22 mouse cellular contexts compared by ENCODE assay signal in the genomic region with DNA sequence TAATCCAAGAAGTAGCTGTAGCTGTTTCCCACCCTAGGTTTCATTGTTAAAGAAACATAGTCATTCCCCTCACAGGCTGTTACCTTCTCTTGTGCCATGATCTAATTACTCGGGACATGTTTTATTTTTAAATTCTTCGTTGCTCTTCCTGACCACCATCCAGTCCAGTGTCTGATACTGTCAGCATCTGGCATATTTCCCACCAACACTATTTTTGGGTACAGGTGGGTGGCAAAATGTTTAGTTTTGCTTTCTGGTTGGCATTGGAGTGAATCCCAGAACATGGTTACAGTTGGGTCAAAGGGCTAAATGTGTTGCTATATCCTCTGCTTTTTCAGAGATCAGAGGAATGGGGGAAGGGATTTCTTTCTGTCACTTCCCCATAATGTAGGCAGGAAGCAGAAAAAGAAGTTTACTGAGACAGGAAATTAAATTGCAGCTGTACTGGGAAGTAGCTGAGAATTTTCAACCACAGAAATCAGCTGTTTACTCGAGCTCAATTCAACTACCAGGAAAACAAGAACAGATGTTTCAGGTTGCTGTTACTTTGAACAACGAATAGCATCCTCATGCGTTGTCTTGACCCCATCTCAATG. TPM values are rescaled to one million over a fixed set of nuclear protein-coding genes. Genes with fewer than 3 reads are reported as not detected.
DNase-seq lines count a peak whose midpoint lies in the region; ATAC-seq and TF ChIP-seq lines count a peak whose summit lies in the region.
"Had no signal": no experiment of that assay in that cellular context is flagged by ENCODE, and none has a peak within 500 bp of the region (broad histone marks: within the 10 kb centered on the region; RNA-seq: fewer than 3 reads in every experiment).

No protein-coding gene starts in this region.

- no peaks in the 10 kb centered on the region for H3K27me3 ChIP-seq in heart, postnatal 0 days (ENCODE audit: control insufficient read depth, insufficient read depth, low read length)
- H3K27me3 ChIP-seq: embryonic facial prominence, embryonic 12.5 days; forebrain, embryonic 12.5 days; heart, embryonic 12.5 days; hindbrain, embryonic 15.5 days had no signal

- WGBS in heart, postnatal 0 days: 46% methylated on average over 5 of the region's 5 CpGs

- intact Hi-C loops in heart, postnatal 25 days (cut with DNase I): no loop called here

- no peaks in the 10 kb centered on the region for H3K36me3 ChIP-seq in heart, postnatal 0 days (replicated peaks; ENCODE audit: control insufficient read depth, insufficient read depth, low read length)
- H3K36me3 ChIP-seq: embryonic facial prominence, embryonic 12.5 days; forebrain, embryonic 12.5 days; heart, embryonic 12.5 days; hindbrain, embryonic 10.5 days; hindbrain, embryonic 15.5 days had no signal

- H3K4me2 ChIP-seq in heart, postnatal 0 days (ENCODE audit: low read depth, low read length): no peak overlapping the region
- H3K4me2 ChIP-seq: embryonic facial prominence, embryonic 12.5 days; forebrain, embryonic 12.5 days; heart, embryonic 12.5 days; hindbrain, embryonic 15.5 days had no signal

- H3K27ac ChIP-seq in heart, postnatal 0 days (ENCODE audit: low read depth): no peak overlapping the region
- H3K27ac ChIP-seq: embryonic facial prominence, embryonic 12.5 days; forebrain, embryonic 12.5 days; heart, adult 2 months; hindbrain, embryonic 10.5 days; hindbrain, embryonic 15.5 days had no signal

- DNase-seq in heart, postnatal 0 days (ENCODE audit: low spot score): peak; percentile 10
- DNase-seq in heart, postnatal 25 days (ENCODE audit: low spot score): no peak
- DNase-seq in thymus, postnatal 0 days (ENCODE audit: low spot score): peak; percentile 6
- DNase-seq in thymus, postnatal 25 days: no peak
- no peak for DNase-seq in adrenal gland, postnatal 10 days
- DNase-seq in spleen, postnatal 4 days (ENCODE audit: low spot score in 2 of 2): no peak
- DNase-seq: adrenal gland, adult 2 months; cerebellum, adult 8-10 months; cerebellum, postnatal 14 days; gastrocnemius, postnatal 10 days; heart, adult 2 months had no signal

- no peak for TF ChIP-seq CTCF in heart, postnatal 0 days (IDR thresholded peaks at IDR 0.05; ENCODE audit: low read depth)

- H3K4me1 ChIP-seq in heart, postnatal 0 days (ENCODE audit: control insufficient read depth, insufficient read depth): peaks cover 14% of the 10 kb centered on the region; the same call in 1 of the 2 replicates
- H3K4me1 ChIP-seq: heart, embryonic 12.5 days had no signal

- ATAC-seq in heart, postnatal 0 days (ENCODE audit: insufficient read depth, low read depth): no peak
- ATAC-seq in megakaryocyte, adult 5-6 weeks (ENCODE audit: poor library complexity, severe bottlenecking): peak; percentile 45
- ATAC-seq: activated CD4-positive, CD25-positive, alpha-beta regulatory T cell, adult 4 months; forebrain, embryonic 16.5 days; Patski had no signal

- H3K4me3 ChIP-seq in heart, postnatal 0 days (ENCODE audit: low read depth, low read length): no peak overlapping the region
- H3K4me3 ChIP-seq: embryonic facial prominence, embryonic 12.5 days; forebrain, embryonic 12.5 days; heart, adult 2 months; heart, embryonic 12.5 days; hindbrain, embryonic 10.5 days; hindbrain, embryonic 15.5 days had no signal

- TF ChIP-seq EP300 in heart, postnatal 0 days (IDR thresholded peaks at IDR 0.05; ENCODE audit: low read depth): no peak

- H3K9ac ChIP-seq in heart, postnatal 0 days (replicated peaks; ENCODE audit: low read depth, low read length): no peak overlapping the region
- H3K9ac ChIP-seq: embryonic facial prominence, embryonic 12.5 days; forebrain, embryonic 12.5 days; heart, embryonic 12.5 days; hindbrain, embryonic 15.5 days had no signal

- H3K9me3 ChIP-seq in heart, postnatal 0 days (replicated peaks; ENCODE audit: control insufficient read depth, low read length): no peaks in the 10 kb centered on the region
- H3K9me3 ChIP-seq: embryonic facial prominence, embryonic 12.5 days; forebrain, embryonic 12.5 days; heart, embryonic 12.5 days; hindbrain, embryonic 10.5 days; hindbrain, embryonic 15.5 days had no signal

RNA-seq across cellular contexts. Expression of a gene that starts 4.8 kb away (rescaled TPM):
- total RNA-seq in heart, postnatal 0 days (2014; rRNA removed; ENCODE audit: low replicate concordance): 5.6 and 10.6 TPM in 2 replicates
- polyA plus RNA-seq in heart, postnatal 0 days (2015; fragmentation: Nextera tagmentation; extraction: Ambion mirVana): 7.0 and 8.2 TPM in 2 replicates
- 10 to 100 TPM; 24.4 to 26.9 TPM for total RNA-seq in heart, postnatal 25 days (2021)
- 9.3 and 9.6 TPM in 2 replicates for polyA plus RNA-seq in thymus, postnatal 0 days (2015; fragmentation: Nextera tagmentation; extraction: Ambion mirVana)
- total RNA-seq in megakaryocyte, adult 5-6 weeks (2015): 0.07 and 0.76 TPM in 2 replicates
- total RNA-seq in megakaryocyte, adult 5-6 weeks (2017): 0.55 and 1.1 TPM in 2 replicates
- total RNA-seq in adrenal gland, postnatal 10 days (2021): 10 to 100 TPM; 36.1 to 42.8 TPM
- total RNA-seq: MEL had no signal
- polyA plus RNA-seq: activated CD4-positive, CD25-positive, alpha-beta regulatory T cell, adult 4 months; C2C12 had no signal

Comparison
In these comparisons a context has a peak if more than half of its experiments do, and no peak if none do; other contexts are left out.
1. DNase-seq: peak in heart, postnatal 0 days (single experiment) and thymus, postnatal 0 days (single experiment); none in heart, postnatal 25 days (single experiment), thymus, postnatal 25 days (single experiment), adrenal gland, postnatal 10 days (single experiment) and spleen, postnatal 4 days (0 of 2).